ENCODE assay signal across 18 mouse cellular contexts in genomic region chr2:59499717-59500116, GRCm38 (mm10). TPM values are rescaled to one million over a fixed set of nuclear protein-coding genes. Genes with fewer than 3 reads are reported as not detected.
"Had no signal": no experiment of that assay in that cellular context is flagged by ENCODE, and none has a peak within 500 bp of the region (broad histone marks: within the 10 kb centered on the region; RNA-seq: fewer than 3 reads in every experiment).

No protein-coding gene starts in this region.

- H3K27me3 ChIP-seq: liver, embryonic 13.5 days; midbrain, embryonic 15.5 days; neural tube, embryonic 12.5 days; neural tube, embryonic 15.5 days had no signal

- H3K4me2 ChIP-seq: liver, embryonic 13.5 days; midbrain, embryonic 12.5 days; midbrain, embryonic 15.5 days; neural tube, embryonic 12.5 days; neural tube, embryonic 15.5 days had no signal

- ATAC-seq: midbrain, embryonic 15.5 days had no signal

- H3K27ac ChIP-seq: left cerebral cortex, adult 2 months; liver, embryonic 13.5 days; macrophage; midbrain, embryonic 12.5 days; midbrain, embryonic 15.5 days; neural tube, embryonic 12.5 days; neural tube, embryonic 15.5 days had no signal

- DNase-seq: kidney, adult 18-20 months; kidney, postnatal 10 days; layer of hippocampus, postnatal 36 days; liver, embryonic 13.5 days; lung, adult 2 months; lung, postnatal 14 days; retina, postnatal 1 day; thymus, adult 2 months; thymus, postnatal 14 days; thymus, postnatal 4 days had no signal

- H3K4me3 ChIP-seq: left cerebral cortex, adult 2 months; liver, embryonic 13.5 days; midbrain, embryonic 12.5 days; midbrain, embryonic 15.5 days; neural tube, embryonic 12.5 days; neural tube, embryonic 15.5 days had no signal

- H3K4me1 ChIP-seq: liver, embryonic 13.5 days; midbrain, embryonic 12.5 days; midbrain, embryonic 15.5 days; neural tube, embryonic 12.5 days; neural tube, embryonic 15.5 days had no signal

- H3K9me3 ChIP-seq: liver, embryonic 13.5 days; midbrain, embryonic 12.5 days; midbrain, embryonic 15.5 days; neural tube, embryonic 12.5 days; neural tube, embryonic 15.5 days had no signal

- H3K36me3 ChIP-seq: liver, embryonic 13.5 days; midbrain, embryonic 12.5 days; midbrain, embryonic 15.5 days; neural tube, embryonic 12.5 days; neural tube, embryonic 15.5 days had no signal

- H3K9ac ChIP-seq: liver, embryonic 13.5 days; midbrain, embryonic 12.5 days; midbrain, embryonic 15.5 days; neural tube, embryonic 12.5 days; neural tube, embryonic 15.5 days had no signal

RNA-seq across cellular contexts. Expression of gene Dapl1, which starts 15.3 kb away (rescaled TPM):
- total RNA-seq: layer of hippocampus, postnatal 36 days; liver, adult 2 months had no signal
- polyA plus RNA-seq: liver, adult 2 months; liver, embryonic 16.5 days; macrophage; neural tube, embryonic 12.5 days had no signal
